Mouse (Mus musculus) B cell, adult 2 months (primary cell): ENCODE measurements around the gene Glrx3.
"Not testable (repeated sequence)": the region's sequence is repeated elsewhere in the genome, so short reads cannot be mapped to it uniquely, and the experiment has no call there.

Experiments used
- DNase-seq, 2 experiments: peaks; one replicate each; pipeline ENCODE4 v3.0.0; 2022

The Glrx3 gene

DNA sequence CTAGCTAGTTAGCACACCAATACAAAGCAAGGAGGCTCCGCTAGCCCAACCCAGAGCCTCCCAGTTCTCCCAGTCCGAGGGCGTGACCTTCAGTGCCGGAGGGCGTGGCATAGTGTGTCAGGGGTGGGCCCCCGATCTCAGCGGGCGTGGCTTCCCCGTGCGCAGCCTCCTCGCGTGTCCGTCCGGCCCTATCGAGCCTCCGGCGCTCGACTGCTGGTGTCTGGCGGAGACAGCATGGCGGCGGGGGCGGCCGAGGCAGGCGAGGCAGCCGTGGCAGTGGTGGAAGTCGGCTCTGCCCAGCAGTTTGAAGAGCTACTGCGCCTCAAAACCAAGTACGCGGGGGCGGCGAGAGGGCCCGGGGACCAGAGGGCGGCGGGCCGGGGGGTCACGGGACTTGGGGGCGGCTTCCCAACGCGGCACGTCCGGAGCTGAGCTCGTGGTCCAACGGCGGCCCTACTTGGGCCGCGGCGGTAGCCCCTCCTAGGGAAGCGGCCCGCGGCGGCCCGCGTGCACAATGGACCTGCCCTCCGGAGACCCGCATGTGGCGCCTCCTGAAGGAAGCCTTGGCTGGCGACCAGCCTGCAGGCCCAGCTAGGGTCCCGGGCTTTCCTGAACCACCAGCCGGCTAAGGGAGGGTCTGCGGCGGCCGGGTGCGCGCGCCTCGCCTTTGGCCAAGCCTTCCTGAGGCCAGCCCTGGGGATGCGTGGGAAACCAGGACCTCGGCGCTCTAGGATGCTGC is at the start of gene Glrx3:
Gene Glrx3, plus strand, starts transcription at position 175 of the 739 bp plus-strand sequence.
- DNase-seq = peak; percentile 92

DNA sequence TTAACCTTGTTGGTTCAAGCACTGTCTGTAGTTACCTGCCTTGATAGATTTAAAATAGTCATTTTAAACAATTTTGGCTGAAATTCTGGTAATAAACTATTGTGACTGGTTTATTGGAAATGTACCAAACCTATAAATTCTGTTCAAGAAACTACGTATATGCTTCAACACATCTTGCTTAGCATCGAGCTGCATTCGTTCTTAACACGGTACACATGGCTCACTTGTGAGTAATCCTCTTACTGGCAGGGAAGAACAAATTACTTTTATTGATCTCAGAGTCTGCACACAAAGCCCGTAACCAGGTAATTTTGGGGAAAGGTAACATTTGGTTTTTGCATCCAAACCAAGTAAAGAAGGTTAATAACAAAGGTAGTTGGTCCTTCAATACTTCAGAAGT is 49.6 kb upstream of the Glrx3 start:
- DNase-seq = no peak

DNA sequence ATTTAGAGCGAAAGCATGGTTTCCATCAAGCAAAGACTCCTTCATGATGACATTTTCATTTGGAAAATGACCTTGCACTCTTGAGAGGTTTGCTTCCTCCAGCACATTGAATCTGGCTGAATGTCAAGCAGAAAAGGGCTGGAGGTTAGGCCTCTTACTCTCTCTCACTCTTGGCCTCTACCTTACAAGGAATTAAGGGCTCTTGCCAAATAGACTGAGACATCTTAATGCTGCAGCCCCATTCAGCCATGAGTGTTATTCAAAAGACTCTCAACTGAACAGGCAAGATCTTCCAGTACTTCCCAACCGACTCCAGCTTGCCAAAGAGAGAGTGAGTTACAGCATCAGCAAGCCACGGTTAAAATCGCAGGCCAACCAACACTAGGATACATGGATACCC is 42.0 kb upstream of the Glrx3 start:
- no peak for DNase-seq

DNA sequence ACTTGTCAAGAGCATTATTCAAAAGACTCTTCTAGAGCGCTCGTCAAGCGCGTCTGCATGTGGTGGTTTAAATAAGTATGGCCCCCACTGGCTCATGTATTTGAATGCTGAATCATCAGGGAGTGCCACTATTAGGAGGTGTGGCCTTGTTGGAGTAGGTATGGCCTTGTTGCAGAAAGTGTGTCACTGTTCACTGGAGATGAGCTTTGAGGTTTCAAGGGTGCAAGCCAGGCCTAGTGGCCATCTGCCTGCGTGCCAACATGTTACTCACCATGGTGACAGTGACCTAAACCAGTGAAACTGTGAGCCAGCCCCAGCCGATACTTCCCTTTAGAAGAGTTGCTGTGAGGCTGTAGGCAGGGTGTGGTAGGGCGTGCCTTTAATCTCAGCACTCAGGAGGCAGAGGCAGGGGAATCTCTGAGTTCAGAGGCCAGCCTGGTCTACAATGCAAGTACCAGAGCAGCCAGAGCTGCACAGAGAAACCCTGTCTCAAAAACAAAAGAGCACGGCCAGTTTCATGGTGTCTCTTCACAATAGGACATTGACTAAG is 40.0 kb upstream of the Glrx3 start:
- DNase-seq = no peak

DNA sequence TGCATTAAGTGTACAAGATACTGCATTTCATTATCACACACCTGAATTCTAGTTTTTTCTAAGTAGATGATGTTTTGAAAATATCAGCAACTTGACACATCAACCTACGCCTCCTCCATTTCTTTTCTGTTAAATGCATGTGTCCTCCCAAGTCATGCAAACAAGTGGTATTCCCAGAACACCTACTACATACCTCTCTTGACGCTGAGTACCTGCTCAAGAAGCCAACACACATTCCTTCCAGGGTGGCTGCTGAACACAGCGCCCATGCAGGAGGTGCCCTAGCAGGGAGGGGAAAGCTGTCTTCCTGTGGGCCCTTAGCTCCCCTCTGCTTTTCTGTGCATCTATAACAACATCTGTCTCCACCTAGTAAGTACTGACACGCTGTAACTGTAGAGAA is 38.4 kb upstream of the Glrx3 start:
- DNase-seq = no peak

DNA sequence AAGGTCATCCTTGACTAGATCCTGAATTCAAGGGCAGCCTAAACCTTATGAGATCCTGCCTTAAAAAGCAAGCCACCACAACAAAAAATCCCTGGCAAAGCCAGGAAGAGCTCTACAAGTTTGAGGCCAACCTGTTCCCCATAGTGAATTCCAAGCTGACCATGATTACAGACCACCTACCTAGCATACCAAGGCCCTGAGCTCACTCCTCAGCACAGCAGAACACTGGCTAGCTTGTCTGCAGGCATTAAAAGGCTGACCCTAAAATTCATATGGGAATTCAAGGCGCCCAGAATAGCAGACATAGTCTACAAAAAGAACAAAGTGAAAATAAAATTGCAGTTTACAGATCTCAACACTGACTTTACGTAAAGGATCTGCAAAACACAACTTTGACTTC is 33.3 kb upstream of the Glrx3 start:
- no peak for DNase-seq

DNA sequence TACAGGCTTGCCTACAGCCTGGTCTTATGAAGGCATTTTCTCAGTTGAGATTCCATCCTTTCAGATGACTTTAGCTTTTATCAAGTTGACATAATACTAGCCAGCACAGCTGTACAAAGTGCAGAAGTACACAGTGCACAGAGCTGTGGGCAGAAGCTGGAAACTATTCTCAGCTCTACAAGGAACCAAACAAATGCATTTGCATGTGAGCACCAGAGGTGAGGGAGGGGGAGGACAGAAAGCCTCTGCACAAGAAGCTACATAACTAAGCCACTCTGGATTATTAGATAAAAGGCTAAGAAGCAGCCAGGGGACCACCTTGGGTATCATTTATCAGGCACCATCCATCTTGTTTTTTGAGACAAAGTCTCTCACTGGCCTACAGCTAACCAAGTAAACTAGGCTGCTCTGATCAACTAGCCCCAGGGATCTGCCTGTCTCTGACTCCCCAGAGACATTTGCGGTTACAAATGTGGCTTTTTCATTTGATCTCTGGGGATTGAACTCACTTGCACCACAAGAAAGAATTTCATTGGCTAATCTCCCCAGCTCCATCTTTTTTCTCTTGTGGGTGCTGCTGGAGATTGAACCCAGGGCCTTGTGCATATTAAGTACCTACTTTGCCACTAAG is 29.9 kb upstream of the Glrx3 start:
- peak; percentile 61 to 67 for DNase-seq

DNA sequence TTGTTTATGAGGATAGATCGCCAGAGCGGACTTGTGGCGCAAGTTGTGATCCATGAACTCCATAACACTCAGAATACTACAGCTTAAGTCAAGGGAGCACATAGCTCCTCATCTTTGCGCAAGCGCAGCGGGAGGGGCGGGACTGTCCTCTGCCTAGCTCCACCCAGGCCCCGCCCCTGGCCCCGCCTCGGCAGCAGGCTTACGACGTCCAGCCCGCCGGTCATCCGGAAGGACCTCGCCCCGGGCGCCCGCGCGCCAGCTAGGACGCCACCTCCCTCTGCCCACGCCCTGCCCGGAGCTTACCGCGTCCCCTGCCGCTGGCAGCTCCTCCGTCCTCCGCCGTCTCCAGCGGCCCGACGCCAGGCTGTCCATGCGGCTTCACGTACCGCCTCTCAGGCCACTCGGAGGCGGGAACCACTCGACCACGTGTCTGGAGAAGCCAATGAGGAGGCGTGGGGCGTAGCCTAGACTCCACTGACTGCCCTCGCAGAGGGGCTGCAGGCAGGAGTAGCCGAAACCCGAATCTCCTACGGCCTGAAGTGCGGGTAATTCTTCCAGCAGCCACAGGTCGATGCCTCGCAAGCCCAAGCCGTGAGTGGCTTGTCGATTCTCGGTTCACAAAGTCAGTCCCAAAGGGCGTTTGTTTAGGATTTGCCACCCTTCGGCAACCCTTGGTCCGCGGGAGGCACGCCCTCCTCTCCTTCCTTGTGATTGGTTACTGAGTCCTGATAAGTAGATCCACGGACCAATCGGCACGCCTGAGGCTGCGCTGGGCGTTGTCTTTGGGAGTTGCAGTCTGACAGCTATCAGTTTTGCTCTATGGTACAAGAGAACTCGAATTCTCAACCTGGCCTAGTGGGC is 26.8 kb upstream of the Glrx3 start, which contains the start of gene 9430038I01Rik:
Gene 9430038I01Rik, minus strand, starts transcription at position 426 of the 861 bp plus-strand sequence.
- peak; percentile 98 to 99 for DNase-seq

DNA sequence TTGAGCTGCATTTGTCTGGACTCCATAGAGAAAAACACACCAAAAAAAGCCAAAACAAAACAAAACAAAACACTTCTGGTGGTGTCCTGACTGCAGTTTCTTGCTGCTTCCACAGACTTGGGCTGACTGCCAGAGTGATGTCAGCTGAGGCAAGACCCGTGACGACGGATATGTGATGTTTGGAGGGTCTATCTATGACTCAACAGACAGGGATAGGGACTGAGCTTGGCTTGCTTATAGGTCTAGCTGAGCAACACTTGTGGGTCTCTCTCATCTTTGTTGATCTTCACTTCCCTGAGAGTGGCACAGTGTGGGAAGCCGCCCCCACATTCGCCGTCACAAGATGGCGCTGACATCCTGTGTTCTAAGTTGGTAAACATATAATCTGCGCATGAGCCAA is 22.7 kb upstream of the Glrx3 start:
- DNase-seq = no peak

DNA sequence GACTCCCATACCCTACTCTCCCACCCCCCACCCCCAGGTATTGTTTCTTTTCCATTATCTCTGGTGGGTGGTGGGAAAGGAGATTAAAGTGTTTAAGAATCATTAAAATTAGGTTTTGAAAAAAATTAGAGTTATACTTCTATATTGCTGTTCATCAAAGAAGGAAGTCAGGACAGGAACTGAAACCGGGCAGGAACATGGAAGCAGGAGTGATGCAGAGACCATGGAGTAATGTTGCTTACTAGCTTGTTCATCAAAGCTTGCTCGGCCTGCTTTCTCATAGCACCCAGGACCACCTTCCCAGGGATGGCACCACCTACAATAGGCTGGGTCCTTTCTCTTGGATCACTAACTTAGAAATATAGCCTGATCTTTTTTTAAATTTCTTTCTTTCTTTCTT is 16.9 kb upstream of the Glrx3 start:
- DNase-seq = no peak

DNA sequence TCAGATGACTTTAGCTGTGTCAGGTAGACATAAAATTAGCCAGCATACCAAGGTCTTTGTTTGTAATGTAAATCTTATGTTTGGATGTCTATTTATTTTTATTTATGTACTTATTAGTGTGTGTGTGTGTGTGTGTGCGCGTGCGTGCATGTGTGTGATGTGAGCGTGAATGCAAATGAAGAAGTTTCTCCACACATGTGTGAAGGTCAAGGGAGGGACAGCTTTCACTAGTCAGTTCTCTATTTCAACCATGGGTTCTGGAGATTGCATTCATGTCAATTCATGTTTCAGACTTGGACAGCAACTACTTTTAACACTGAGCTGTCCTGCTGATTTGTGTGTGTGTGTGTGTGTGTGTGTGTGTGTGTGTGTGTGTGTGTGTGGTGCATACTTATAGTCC is 16.2 kb upstream of the Glrx3 start:
- no peak for DNase-seq

DNA sequence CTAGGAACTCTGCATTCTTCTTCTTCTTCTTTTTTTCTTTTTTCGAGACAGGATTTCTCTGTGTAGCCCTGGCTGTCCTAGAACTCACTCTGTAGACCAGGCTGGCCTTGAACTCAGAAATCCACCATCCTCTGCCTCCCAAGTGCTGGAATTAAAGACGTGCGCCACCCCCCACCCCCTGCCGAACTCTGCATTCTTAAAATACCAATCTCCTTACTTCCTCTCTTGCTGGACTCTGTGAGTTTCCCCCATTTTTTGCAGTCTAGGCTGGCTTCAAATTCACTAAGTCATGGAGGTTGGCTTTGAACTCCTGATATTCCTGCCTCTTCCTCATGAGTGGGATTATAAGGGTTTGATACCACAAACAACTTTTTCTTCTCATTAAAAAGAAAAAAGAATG is 10.7 kb upstream of the Glrx3 start:
- no peak for DNase-seq

DNA sequence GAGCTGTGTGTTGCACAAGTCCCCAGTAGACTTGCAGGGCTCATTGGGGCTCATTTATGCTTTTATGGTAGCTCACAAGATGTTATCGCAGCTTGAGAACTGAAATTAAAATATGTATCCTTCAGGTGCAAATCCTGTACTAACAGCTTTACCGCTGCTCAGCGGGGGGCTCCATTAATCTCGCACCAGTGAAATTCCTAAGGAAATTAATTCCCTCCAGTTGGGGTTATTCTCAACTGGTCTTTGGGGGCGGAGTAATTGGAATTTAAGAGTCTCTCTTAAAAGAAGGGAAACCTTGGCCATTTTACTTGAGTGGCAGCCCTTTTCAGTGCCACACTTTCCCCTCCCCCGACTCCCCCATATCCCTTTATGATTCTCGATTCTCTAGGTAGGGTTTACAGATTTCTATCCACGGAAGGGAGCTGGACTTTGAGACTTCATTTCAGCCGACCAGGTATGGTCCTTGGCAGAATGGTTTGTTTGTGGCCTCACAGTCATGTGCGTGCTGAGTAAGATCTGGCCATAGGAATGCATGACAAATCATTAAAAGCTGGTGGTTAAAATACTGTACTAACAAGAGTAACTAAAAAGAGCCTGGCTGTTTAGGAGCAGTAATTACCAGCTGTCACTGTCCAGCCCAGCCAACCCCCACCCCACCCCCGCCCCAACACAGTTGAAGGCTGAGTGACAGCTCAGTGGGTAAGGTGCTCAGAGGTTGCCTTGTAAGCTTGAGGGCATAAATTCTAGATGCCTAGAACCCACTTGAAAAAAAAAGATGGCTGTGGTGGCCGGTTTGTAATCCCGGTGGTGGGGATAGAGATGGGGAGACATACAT is 5.4 kb upstream of the Glrx3 start:
- no peak for DNase-seq

DNA sequence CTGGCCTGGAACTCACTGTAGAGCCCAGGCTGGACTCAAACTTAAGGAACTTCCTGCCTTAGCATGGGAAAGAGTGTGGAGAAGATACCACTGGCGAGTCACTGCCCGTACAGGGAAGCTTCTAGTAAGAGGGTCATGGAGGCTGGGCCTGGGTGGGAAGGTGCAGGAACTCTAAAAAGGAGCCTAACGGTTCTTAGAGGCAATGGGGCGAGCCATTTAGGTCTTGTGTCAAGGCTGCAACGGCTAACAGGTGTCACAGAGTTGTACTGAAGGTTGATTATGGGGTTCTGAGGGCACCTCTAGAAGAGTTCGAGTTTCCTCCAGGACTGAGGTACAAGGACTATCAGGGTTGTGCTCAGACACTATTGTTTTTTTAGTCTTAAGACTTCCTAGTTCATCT is 513 bp upstream of the Glrx3 start:
- no peak for DNase-seq

DNA sequence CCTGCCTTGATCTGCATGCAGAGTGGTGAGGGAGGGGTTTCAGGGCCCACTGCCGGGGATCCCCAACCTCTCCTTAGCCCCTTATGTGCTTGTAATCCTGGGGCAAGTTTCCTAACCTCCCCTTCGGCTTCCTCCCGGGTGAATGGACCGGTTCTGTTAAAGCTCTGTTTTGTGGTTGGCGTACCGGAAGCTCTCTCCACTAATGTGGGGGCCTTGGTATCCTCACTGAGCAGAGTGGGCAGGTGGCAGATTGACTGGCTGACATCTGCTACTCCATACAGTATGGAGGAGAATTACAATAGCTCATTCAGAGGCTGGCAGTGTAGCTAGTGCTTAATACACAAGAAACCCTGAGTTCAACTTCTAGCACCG is 751 bp downstream of the Glrx3 start:
- DNase-seq = peak; percentile 17 to 21

DNA sequence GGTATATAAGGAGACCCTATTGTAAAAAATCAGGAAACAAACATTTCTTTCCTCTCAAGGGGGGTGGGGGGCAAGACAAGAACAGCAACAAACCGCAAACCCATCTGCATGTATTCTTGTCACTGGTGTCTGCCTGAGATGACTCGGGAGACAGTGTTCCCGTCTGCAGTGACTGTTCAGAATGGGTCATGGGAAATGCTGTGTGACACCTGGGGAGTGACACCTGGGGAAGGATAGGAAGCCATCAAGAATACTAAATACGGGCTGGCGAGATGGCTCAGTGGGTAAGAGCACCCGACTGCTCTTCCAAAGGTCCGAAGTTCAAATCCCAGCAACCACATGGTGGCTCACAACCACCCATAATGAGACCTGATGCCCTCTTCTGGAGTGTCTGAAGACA is 1.5 kb downstream of the Glrx3 start:
- not testable (repeated sequence) for DNase-seq

DNA sequence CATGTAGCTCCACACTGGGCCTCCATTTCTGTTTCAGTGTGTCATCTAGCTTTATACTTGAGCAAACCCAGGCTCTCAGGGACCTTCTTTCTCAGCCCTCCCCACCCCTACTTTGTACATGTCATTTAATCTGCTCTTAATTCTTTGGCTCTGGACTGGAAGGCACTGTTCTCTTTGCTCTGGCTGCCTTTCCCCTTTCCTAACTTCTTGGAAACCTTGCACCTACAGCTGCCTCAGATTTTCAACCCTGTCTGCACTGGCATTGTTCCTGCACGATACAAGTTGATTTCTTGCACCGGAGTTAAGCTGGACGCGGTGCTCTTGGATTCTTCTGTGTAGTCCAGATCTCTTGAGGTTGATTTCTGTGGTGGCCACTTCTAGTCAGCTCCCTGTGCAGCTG is 5.5 kb downstream of the Glrx3 start:
- DNase-seq = no peak

DNA sequence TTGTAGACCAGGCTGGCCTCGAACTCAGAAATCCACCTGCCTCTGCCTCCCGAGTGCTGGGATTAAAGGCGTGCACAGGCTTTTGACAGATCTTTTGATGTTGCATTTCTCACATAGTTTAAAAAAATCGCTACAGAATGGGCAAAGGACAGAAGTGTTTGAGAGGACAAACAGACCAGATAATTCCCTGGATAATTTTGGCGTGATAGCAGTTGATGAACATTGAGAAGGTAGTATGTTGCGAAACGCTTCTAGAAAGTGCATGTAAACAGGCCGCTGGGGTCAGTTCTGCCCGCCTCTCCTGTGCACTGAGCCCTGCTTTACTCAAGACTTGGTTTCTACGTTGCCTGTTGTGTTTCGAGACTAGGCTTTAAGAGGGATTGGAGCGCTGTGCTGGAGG is 7.9 kb downstream of the Glrx3 start:
- DNase-seq = no peak

DNA sequence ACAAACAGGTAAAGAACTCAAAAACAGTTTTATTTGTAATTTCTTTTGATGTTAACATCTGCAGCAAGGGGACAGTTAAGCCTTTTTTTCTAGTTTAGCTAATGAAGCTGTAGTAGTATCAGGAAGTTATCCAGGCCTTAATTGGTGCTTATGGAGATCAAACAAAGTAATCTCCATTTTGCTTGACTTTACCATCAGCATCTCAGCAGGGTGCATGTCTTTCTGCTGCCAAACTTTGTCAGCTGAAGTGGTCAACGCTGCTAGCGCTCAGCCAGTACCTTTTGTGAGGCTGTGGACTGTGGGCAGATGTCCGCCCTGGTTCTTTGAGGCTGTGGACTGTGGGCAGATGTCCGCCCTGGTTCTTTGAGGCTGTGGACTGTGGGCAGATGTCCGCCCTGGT is 24.0 kb downstream of the Glrx3 start:
- DNase-seq = no peak

DNA sequence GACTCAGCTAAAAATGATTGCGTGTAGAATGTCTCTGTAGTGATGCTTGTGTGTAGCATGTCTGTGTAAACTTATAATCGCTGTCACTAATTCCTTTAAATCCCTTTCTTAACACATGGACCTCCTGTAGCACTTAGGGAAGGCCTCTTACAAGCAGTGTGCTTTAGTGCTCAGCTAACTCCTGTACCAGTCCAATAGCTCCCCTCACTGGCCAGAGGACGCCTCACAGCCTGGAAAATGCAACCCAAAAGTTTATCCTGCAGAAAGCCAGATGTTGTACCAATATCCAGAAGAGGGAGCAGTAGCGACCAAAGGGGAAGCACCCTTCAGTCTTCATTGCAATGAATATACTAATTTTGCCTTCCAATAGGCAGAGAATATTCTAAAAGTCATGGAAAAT is 30.8 kb downstream of the Glrx3 start:
- peak; percentile 37 to 39 for DNase-seq

DNA sequence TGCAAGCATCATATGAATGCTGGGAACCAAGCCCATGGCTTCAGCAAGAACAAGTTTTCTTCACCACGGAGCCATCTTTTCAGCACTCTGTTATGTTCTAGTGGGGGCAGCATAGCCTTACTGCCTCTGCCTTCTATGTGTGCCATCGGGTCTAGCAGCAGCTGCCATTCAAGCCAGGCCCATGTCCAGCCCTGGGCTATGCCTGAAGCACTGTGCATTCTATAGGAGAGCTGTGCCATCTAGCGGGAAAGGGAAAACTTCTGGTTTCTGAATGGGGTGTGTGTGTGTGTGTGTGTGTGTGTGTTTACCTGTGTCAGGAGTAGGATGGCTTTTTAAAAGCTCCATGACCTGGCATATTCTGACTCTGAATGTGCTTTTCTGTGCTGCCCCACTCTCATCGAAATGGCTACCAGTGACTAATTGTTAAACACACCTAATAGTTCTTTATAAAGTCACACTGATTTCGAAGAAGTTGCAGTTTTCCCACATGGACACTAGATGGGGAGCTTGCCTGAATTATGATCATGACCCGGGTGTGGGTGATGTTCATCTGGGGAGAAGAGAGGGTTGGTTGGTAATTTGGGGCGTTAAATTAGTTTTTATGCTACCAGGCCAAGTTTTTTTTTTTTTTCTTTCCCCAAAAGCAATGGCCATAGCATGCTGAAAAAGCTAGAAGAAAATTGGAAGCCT is 34.2 kb downstream of the Glrx3 start:
- no peak for DNase-seq

DNA sequence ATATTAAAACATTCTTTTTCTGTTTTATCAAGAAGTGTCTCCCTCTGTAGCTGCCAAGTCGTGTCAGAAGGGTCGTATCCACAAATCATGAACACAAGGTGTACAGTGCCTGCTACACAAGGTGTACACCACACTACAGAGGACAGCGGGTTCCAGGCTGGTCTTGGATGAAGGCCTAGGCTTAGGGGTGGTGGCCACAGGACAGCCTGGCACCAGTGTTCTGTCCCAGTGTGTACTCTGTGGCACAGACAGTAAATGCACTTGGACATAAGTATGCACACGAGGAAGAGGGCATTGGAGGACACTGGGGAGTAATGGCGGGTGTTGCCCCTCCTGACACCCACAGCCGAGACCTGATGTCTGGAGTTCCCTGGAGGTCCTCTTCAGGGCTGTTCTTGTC is 34.7 kb downstream of the Glrx3 start:
- no peak for DNase-seq
